Mouse (Mus musculus): ENCODE results near the gene Frmd8.

Frmd8 gene

DNA sequence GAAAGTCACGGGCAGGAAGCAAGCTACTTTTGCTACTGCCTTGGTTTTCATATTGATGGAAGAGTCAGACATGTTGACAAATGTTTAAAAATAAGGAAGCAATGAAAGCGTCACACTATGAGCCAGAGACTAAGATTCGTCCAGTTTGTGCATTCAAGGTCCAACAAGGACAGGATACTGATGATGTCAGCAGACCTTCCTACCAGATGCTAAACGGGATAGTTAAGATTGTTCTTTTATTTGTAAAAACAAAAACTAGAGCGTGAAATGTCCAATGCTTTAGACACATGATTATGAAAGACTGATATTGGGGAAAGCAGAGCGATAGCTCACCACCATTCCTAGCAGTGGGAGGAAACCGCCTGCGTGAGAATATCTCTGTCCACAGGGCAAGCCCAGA lies 37.5 kb downstream of the Frmd8 start:
- peak; percentile 47 for DNase-seq

GRCm38 (mm10) chr19:5836941-5837572 lies 38.0 kb downstream of the Frmd8 start:
- peak; percentile 26 for DNase-seq

- DNase-seq, result peak; percentile 57
These were observed 39.1 kb downstream of the Frmd8 start for GRCm38 (mm10) chr19:5835922-5836430.

GRCm38 (mm10) chr19:5835054-5835921 lies 39.8 kb downstream of the Frmd8 start:
- peak; percentile 21 for DNase-seq

- DNase-seq, result peak; percentile 71
These were observed 40.7 kb downstream of the Frmd8 start for GRCm38 (mm10) chr19:5834260-5834925.

- no peak for DNase-seq
These were observed 41.6 kb downstream of the Frmd8 start for GRCm38 (mm10) chr19:5833287-5834100.

GRCm38 (mm10) chr19:5832326-5832725 lies 42.7 kb downstream of the Frmd8 start:
- DNase-seq, result no peak

GRCm38 (mm10) chr19:5831958-5832320 lies 43.1 kb downstream of the Frmd8 start:
- DNase-seq, result no peak

DNA sequence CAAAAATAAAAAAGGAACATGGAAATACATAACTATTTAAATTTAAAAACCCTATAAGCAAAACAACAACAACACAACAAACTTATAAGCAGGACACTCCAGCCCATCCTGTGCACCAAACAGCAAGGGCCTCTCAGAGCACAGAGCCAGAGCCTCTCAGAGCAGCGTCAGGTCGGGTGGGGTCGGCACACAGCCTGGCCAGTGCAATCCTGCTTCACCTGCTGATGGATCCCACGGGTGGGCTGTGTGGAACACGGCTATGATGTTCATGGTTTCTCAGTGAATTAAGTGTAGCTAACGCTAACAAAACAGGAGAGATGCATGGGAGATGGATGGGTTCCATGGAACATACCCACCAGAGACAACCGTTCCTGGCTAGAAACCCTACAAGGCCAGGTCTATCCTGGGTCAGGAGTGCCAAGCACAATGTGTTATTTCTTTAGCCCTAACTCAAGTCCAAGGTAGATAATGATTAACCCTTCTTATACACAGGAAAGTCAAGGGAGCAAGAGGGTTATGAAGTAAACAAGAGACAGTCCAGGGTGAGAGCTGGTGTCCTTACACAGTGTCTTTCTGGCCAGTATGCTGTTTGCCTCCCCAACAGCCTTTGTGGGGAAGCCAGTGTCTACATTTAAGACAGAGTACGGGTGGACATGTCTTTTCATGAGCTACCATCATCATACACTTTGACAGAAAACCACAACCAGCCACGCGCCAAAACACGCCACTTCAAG lies 43.7 kb downstream of the Frmd8 start:
- DNase-seq, result peak; percentile 74

GRCm38 (mm10) chr19:5830776-5831175 lies 44.3 kb downstream of the Frmd8 start:
- no peak for DNase-seq

DNA sequence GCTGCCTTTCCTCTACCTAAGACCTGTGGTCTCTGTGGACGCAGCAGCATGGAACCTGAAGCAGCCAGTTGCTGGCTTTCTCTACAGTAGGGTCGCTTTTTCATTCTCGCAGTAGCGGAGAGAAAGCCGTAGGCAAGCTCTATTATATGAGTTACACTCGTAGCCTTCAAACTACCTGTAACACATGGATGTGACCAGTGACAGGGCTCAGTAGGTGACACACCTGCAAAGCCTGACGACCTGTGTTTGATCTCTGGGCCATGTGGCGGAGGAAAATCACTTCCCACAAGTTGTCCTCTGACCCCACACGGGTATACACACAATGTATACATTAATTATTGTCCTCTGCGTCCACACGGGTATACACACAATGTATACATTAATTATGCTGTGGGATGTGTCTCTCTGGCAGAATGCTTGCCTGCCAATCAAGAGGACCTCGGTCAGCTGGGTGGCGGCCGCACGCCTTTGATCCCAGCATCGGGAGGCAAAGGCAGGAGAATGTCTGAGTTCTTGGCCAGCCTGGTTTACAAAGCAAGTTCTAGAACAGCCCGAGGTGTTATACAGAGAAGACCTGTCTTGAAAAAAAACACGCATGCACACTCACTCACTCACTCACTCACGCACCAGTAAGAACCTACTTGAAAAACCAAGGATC lies 45.0 kb downstream of the Frmd8 start:
- DNase-seq, result no peak

GRCm38 (mm10) chr19:5828905-5829304 lies 46.2 kb downstream of the Frmd8 start:
- DNase-seq, result no peak

GRCm38 (mm10) chr19:5828155-5828554 lies 46.9 kb downstream of the Frmd8 start:
- DNase-seq, result no peak

DNA sequence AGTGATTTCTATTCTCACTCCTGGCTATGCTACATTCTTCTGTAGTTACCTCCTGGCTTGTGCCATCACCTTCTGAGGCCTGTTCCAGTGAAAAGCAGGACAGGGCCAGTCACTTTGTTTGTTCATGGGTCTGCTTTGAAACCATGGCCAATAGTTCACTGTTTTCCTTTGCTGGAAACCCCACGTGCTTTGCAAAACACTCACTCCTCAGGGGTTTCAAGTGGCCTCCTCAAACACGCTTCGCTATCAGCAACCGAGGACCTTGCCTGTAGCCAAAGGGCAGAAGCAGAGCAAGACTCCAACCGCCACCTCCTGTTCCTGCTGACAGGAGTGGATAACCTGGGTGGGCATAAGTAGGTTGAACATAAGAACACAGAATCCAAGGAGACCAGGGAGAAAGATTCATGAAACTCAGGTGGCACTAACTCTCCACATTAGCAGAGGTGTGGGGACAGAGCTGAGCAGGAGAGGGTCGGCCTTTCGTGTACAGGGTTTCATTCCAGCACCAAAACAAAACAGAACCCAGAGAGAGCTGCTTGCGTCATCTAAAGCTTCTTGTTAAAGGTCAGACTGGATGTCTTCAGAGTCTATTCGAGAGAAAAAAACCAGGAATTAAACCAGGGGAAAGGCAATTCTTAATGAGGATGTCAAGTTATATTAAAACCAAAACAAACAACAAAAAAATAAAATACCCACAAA lies 47.5 kb downstream of the Frmd8 start:
- no peak for DNase-seq

GRCm38 (mm10) chr19:5827044-5827443 lies 48.0 kb downstream of the Frmd8 start:
- DNase-seq, result no peak

DNA sequence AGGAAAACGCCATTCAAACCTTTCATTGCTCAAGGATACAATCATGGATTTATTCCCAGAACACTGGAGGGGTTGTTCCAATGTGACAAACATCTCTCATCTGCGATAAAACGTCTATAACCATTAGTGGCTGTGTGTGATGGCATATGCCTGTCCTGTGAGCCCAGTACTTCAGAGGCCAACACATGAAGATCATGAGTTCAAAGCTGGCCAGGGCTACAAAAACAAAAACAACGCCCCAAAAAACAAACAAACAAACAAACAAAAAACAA lies 48.4 kb downstream of the Frmd8 start:
- no peak for DNase-seq

DNA sequence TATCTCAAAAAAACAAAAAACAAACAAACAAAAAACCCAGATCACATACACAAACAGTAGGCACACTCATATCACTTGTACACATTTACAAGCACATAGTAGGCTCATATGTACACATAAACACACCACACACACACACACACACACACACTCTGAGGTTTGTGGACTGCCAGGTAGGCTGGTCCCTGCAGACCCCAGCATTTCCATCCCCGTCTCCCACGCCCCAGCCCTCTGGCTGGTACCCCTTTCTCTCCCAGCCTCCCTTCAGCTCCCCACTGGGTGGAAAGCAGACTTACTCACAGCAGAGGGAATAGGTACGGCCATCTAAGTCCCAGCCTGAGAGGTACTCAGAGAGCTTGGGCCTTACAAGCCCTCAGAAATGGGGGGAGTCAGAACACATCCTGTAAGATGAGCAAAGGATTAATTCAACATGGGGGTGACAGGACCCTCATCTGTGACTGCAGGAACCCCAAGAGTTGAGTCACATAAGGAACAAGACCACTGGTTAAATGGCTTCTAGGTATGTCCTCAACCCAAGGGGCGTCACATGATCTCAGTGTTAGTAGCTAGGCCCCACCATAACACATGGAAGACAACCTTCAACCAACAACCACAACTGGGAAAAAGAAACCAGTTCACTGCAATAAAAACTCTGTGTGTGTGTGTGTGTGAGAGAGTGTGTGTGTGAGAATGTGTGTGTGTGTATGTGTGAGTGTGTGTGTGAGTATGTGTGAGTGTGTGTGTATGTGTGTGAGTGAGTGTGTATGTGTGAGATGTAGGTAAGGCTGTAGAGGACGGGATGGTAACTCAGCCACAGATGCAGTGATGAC lies 49.0 kb downstream of the Frmd8 start:
- DNase-seq, result no peak

DNA sequence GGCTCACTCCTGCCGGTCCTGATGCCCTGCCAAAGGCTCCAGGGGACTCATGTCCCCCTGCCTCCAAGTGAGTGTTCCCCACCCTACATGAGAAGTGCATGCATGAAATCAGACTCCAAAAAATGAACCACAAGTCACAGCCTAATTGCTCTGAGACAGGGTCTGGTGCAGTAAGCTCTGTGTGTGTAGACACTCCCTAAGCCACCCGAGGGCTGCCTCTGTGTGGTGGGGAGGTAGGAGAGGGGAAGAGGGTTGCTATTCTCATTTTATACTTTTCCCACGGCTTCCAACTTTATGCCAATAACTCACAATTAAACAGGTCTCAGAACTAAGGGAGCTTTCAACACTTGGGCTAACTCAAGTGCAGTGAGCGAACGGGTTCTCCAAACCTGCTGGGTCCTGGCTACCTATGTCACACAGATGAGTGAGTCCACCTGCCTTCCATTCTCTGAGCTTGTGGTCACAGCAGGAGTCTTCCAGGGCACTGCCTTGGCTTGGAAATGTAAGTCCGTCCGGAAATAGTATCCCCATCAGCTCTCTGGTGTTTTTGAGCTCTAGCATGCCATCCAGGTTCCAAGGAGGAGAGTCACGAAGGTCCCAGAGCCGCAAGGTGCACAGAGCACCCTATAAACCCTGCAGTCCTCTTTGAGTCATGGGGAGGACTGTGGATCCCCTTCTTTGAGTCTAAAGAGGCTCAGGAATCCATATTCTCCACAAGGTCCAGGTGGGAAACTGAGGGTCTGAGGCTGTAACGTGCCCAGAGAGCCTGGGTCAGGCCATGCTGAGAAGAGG lies 50.1 kb downstream of the Frmd8 start:
- no peak for DNase-seq
